Mouse (Mus musculus) myocyte (in vitro differentiated cells): ENCODE data around the gene Scrt2.
A peak's percentile ranks its signal among the peaks of the same experiment; 100 is the strongest.

Experiments
- E2F4 ChIP-seq: IDR thresholded peaks from one replicate; pipeline ENCODE4 v1.6.1; 2011; ENCODE audit warnings: mild to moderate bottlenecking, control low read depth, moderate library complexity; ENCODE audit not compliant: insufficient read depth
- MAX ChIP-seq: IDR thresholded peaks from one replicate; pipeline ENCODE4 v1.6.1; 2011; ENCODE audit warnings: low read depth, mild to moderate bottlenecking, control low read depth
- MYOD1 ChIP-seq, 3 experiments: IDR thresholded peaks; one replicate each; pipeline ENCODE4 v1.6.1; 2011; ENCODE audit warnings: control low read depth in 2 of 3, low read depth in 2 of 3, mild to moderate bottlenecking in 2 of 3, moderate library complexity in 1 of 3; ENCODE audit not compliant: insufficient read length in 2 of 3, control insufficient read depth in 1 of 3
- MYOG ChIP-seq, 3 experiments: IDR thresholded peaks; one replicate each; pipeline ENCODE4 v1.6.1; 2011; ENCODE audit warnings: control low read depth in 2 of 3, low read depth in 2 of 3, mild to moderate bottlenecking in 2 of 3; ENCODE audit not compliant: insufficient read length in 2 of 3, control insufficient read depth in 1 of 3, insufficient read depth in 1 of 3
- POLR2A ChIP-seq: IDR thresholded peaks from one replicate; pipeline ENCODE4 v1.6.1; 2011; ENCODE audit warnings: low read depth, mild to moderate bottlenecking, control low read depth, moderate library complexity; ENCODE audit not compliant: insufficient read length
- TCF3 ChIP-seq: IDR thresholded peaks from one replicate; pipeline ENCODE4 v1.6.1; 2011; ENCODE audit warnings: low read depth, control low read depth; ENCODE audit not compliant: insufficient read length

DNA sequence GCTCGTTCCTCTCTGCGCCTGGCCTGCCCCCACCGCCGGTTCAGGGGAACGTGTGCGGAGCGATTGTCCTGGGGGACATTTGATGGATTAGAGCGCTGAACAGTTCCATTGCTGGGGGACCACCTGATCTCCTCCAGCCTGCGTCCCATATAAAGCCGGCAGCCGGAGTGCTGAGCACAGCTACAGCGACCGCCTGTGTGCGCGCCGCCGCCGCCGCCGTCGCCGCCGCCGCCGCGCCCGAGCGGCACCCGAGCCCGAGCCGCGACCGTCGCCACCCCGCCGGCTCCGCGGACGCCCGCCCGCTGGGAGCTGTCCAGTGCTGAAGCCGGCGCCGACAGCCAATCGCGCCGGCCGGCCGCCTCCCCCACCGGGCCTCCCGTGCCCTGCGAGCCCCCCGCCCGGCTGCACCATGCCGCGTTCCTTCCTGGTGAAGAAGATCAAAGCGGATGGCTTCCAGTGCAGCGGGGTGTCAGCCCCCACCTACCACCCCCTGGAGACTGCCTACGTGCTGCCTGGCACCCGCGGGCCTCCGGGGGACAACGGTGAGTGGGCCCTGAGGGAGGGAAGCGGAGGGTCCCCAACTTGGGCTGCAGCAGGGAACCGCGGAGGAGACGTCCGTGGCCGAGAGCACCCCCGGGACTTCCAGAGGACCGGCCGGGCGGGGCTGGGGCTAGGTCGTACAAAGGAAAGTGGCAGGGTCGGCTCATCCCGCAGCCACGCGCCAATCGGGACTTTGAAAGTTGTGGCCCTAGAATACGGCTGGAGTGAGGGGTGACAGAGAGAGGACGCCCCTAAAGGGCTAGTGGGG is 516 bp downstream of the Scrt2 start:
- TF ChIP-seq MYOG (IDR thresholded peaks at IDR 0.05; ENCODE audit: control insufficient read depth in 1 of 3, insufficient read depth in 1 of 3, insufficient read length in 2 of 3, low read depth in 2 of 3) = no peak
- TF ChIP-seq POLR2A = no peak
- TF ChIP-seq TCF3 = no peak
- TF ChIP-seq MYOD1 (IDR thresholded peaks at IDR 0.05; ENCODE audit: control insufficient read depth in 1 of 3, insufficient read length in 2 of 3, low read depth in 2 of 3) = no peak
- peak; percentile 11 for TF ChIP-seq E2F4
- TF ChIP-seq MAX = no peak
